Mouse (Mus musculus) splenic B cell, adult 2 months (primary cell): ENCODE measurements around the gene Lrrc31.

ENCODE experiments used
- DNase-seq: peaks from one replicate; pipeline ENCODE4 v3.0.0-alpha.2; 2011; ENCODE audit warnings: low read depth, low spot score
- H3K27me3 ChIP-seq: 2 replicates; pipeline ENCODE4 v1.6.1; 2012; ENCODE audit warnings: mild to moderate bottlenecking, low read length, moderate library complexity, mixed read lengths; ENCODE audit not compliant: control insufficient read depth, poor library complexity, insufficient read depth, severe bottlenecking
- H3K36me3 ChIP-seq: 2 replicates; pipeline ENCODE4 v1.6.1; 2012; ENCODE audit warnings: mild to moderate bottlenecking, low read length, moderate library complexity, mixed read lengths; ENCODE audit not compliant: control insufficient read depth, poor library complexity, insufficient read depth, severe bottlenecking

The Lrrc31 gene

DNA sequence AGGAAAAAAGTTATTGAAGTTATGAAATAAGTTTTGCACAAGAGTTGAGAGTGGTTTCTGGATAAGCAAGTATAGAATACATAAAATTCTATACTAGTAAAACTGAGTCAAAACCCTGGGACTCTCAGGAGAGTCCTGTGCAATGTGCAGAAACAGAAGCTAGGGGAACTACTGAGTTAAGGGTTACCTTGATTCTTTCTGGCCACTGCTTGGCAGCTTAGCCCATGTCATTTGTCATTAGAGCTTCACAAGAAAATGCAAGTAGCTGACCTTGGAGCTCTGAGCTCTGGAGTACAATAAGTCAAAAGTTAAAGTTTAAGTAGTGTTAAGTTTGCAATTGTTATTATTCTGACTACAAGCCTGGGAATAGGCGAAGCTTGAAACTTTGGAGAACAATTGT, 13.7 kb upstream of the Lrrc31 start:
- Histone ChIP-seq H3K27me3 (no peaks in the 10 kb centered on the region), H3K36me3 (no peaks in the 10 kb centered on the region)
- DNase-seq = no peak

- DNase-seq = no peak
- H3K36me3 ChIP-seq = no peaks in the 10 kb centered on the region
- no peaks in the 10 kb centered on the region for H3K27me3 ChIP-seq
These were observed 10.5 kb upstream of the Lrrc31 start for GRCm38 (mm10) chr3:30710191-30710590.

DNA sequence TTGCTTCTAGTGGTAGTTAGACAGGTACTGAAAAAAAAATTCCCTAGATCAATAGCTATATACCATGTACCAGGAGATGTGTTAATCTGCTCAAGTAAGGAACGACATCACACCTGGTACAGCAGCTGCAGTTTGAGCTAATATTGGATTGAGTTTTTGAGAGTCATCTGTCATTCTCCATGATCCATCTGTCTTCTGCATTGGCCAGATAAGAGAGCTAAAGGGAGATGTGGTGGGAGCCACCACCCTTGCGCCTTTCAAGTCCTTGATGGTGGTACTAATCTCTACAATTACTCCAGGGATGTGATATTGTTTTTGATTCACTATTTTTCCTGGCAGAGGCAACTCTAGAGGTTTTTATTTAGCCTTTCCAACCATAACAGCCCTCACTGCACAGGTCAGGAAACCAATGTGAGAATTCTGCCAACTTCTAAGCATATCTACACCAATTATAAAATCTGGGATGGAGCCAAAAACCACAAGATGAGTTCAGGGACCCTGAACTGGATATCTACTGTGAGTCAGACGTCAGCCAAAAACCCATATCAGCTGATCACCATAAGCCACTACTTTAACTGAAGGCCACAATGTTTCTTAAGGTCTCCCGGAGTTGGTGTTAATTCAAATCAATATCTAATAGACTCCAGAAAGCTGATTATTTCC, 7.1 kb upstream of the Lrrc31 start:
- DNase-seq = no peak
- Histone ChIP-seq H3K36me3 (no peaks in the 10 kb centered on the region), H3K27me3 (no peaks in the 10 kb centered on the region)

GRCm38 (mm10) chr3:30705977-30706376, 6.3 kb upstream of the Lrrc31 start:
- Histone ChIP-seq H3K27me3 (no peaks in the 10 kb centered on the region), H3K36me3 (no peaks in the 10 kb centered on the region)
- no peak for DNase-seq

GRCm38 (mm10) chr3:30697891-30698290, 1.8 kb downstream of the Lrrc31 start:
- Histone ChIP-seq H3K27me3 (no peaks in the 10 kb centered on the region), H3K36me3 (no peaks in the 10 kb centered on the region)
- no peak for DNase-seq

- peak; percentile 23 for DNase-seq
- Histone ChIP-seq H3K36me3 (no peaks in the 10 kb centered on the region), H3K27me3 (no peaks in the 10 kb centered on the region; the same call in 1 of the 2 replicates)
These were observed 3.3 kb downstream of the Lrrc31 start for GRCm38 (mm10) chr3:30696346-30696745.

- Histone ChIP-seq H3K27me3 (no peaks in the 10 kb centered on the region; the same call in 1 of the 2 replicates), H3K36me3 (no peaks in the 10 kb centered on the region)
- DNase-seq = no peak
These were observed 4.0 kb downstream of the Lrrc31 start for GRCm38 (mm10) chr3:30695661-30696060.

GRCm38 (mm10) chr3:30690976-30691375, 8.7 kb downstream of the Lrrc31 start:
- no peak for DNase-seq
- Histone ChIP-seq H3K27me3 (no peaks in the 10 kb centered on the region; the same call in 1 of the 2 replicates), H3K36me3 (no peaks in the 10 kb centered on the region)

GRCm38 (mm10) chr3:30687216-30687615, 12.4 kb downstream of the Lrrc31 start:
- H3K27me3 ChIP-seq = no peaks in the 10 kb centered on the region; the same call in 1 of the 2 replicates
- DNase-seq = no peak
- H3K36me3 ChIP-seq = no peaks in the 10 kb centered on the region

DNA sequence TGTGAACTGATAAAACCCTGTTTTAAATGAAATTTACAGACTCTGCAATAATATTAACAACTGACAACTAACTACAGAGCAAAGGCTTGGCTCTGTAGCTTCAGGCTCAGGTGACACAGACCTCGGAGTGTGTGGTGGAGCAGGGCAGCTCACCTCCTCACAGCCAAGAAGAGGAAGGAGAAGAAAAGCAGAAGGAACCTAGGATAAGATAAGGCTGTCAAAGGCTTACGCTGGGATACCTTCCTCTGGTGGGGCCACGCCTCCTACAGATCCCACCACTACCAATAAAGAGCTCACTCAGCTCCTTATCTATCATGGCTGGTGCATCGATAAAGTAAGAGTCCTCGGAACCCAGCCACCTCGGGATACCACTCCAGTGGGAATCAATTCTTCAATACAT, 16.5 kb downstream of the Lrrc31 start:
- Histone ChIP-seq H3K36me3 (no peaks in the 10 kb centered on the region), H3K27me3 (no peaks in the 10 kb centered on the region; the same call in 1 of the 2 replicates)
- no peak for DNase-seq

- Histone ChIP-seq H3K36me3 (no peaks in the 10 kb centered on the region), H3K27me3 (no peaks in the 10 kb centered on the region)
- DNase-seq = no peak
These were observed 41.2 kb downstream of the Lrrc31 start for GRCm38 (mm10) chr3:30658486-30658885.

DNA sequence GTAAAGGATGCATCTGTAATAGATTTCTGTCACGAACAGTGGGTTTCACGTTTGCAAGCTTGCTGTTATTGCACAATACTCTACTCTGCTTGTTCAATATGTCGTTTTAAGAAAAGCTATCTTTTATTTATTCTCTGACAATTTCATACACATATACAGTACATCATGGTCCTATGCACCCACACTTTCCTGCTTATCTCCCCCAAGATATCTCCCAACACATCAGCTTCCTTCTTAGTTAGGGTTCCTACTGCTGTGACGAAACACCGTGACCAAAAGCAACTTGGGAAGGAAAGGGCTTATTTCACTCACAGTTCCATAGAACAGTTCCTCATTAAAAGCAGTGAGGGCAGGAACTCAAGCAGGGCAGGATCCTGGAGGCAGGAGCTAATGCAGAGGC, 43.7 kb downstream of the Lrrc31 start:
- Histone ChIP-seq H3K27me3 (no peaks in the 10 kb centered on the region), H3K36me3 (no peaks in the 10 kb centered on the region)
- DNase-seq = no peak

DNA sequence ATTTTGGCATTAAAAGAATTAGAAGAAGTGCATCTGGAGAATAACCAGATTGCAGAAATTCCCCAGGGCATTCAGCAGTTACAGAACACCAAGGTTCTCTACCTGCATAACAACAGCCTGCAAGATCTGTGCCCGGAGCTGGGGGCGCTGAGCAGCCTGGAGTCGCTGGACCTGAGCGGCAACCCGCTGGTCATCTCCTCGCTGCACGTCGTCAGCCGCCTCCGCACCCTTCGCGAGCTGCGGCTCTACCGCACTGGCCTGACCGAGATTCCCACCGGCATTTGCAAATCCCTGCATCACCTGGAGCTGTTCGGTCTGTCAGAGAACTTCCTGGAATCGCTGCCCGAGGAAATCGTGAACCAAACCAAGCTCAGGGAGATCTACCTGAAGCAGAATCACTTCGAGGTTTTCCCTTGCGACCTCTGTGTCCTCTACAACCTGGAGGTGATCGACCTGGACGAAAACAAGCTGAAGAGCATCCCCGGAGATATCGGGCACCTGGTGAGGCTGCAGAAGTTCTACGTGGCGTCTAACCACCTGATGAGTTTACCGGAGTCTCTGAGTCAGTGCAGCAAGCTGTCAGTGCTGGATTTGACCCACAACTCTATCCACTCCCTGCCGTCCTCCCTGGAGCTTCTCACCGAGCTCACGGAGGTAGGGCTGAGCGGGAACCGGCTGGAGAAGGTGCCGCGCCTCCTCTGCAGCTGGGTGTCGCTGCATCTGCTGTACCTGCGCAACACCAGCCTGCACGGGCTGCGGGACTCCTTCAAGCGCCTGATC, 49.4 kb downstream of the Lrrc31 start:
- Histone ChIP-seq H3K27me3 (no peaks in the 10 kb centered on the region), H3K36me3 (no peaks in the 10 kb centered on the region)
- peak; percentile 9 for DNase-seq

GRCm38 (mm10) chr3:30648466-30648865, 51.2 kb downstream of the Lrrc31 start:
- DNase-seq = no peak
- Histone ChIP-seq H3K36me3 (no peaks in the 10 kb centered on the region), H3K27me3 (no peaks in the 10 kb centered on the region)

- DNase-seq = peak; percentile 13
- Histone ChIP-seq H3K36me3 (no peaks in the 10 kb centered on the region), H3K27me3 (no peaks in the 10 kb centered on the region)
These were observed 52.1 kb downstream of the Lrrc31 start, which contains the start of gene Lrrc34 for GRCm38 (mm10) chr3:30647440-30648090. TSS of gene Lrrc34 (minus strand) at chr3:30647869.
